Mouse (Mus musculus) hindbrain, embryonic 12.5 days (tissue): Measurements from ENCODE around the gene Gan. TPM values are rescaled to one million over a fixed set of nuclear protein-coding genes. Genes with fewer than 3 reads are reported as not detected.

Experiments used
- ATAC-seq: fragments of 200-750 bp; cut with Nextera tagmentation; 2 replicates; pipeline ENCODE4 v1.8.0; 2017; ENCODE audit warnings: moderate TSS enrichment; ENCODE audit not compliant: low FRiP score
- H3K27ac ChIP-seq: fragments of 300-500 bp; sonication (generic); 2 replicates; pipeline ENCODE4 v1.5.1; 2016; ENCODE audit warnings: mild to moderate bottlenecking
- H3K27me3 ChIP-seq: fragments of 300-500 bp; sonication (generic); 2 replicates; pipeline ENCODE4 v1.6.1; 2016; ENCODE audit warnings: mild to moderate bottlenecking
- H3K36me3 ChIP-seq: fragments of 300-500 bp; sonication (generic); 2 replicates; pipeline ENCODE4 v1.6.1; 2016; ENCODE audit warnings: mild to moderate bottlenecking
- H3K4me1 ChIP-seq: fragments of 300-500 bp; sonication (generic); 2 replicates; pipeline ENCODE4 v1.6.1; 2016
- H3K4me2 ChIP-seq: fragments of 300-500 bp; sonication (generic); replicated peaks from 2 replicates; pipeline ENCODE4 v1.6.1; 2016; ENCODE audit warnings: mild to moderate bottlenecking
- H3K4me3 ChIP-seq: fragments of 300-500 bp; sonication (generic); 2 replicates; pipeline ENCODE4 v1.5.1; 2016; ENCODE audit warnings: mild to moderate bottlenecking
- H3K9ac ChIP-seq: fragments of 300-500 bp; sonication (generic); 2 replicates; pipeline ENCODE4 v1.6.1; 2016; ENCODE audit warnings: mild to moderate bottlenecking, moderate library complexity
- H3K9me3 ChIP-seq: fragments of 300-500 bp; sonication (generic); replicated peaks from 2 replicates; pipeline ENCODE4 v1.6.1; 2016; ENCODE audit warnings: mild to moderate bottlenecking
- WGBS: fragments of 180-500 bp; shearing (Covaris S2); methylation state at CpG from one replicate; pipeline ENCODE4 v1.1.7; 2016; 5-methylcytosine and 5-hydroxymethylcytosine counted together
- polyA plus RNA-seq: library from polyadenylated mRNA; unstranded; fragments of >200 nt; fragmentation: Nextera tagmentation; extraction: Ambion mirVana; gene quantifications from 2 replicates; pipeline ENCODE4 v1.2.1, GENCODE M21; 2016

The Gan gene
- 3.1 and 3.6 TPM in 2 replicates for polyA plus RNA-seq

GRCm38 (mm10) chr8:117158135-117158761 is at the start of gene Gan:
TSS of gene Gan (plus strand) at chr8:117158135.
- Histone ChIP-seq H3K27me3 (no peaks in the 10 kb centered on the region), H3K4me1 (peaks cover 37% of the 10 kb centered on the region), H3K36me3 (no peaks in the 10 kb centered on the region), H3K4me2 (peak within 1 kb of the TSS; percentile 93), H3K27ac (peak within 1 kb of the TSS; percentile 84), H3K9ac (peak within 1 kb of the TSS; percentile 89), H3K4me3 (peak within 1 kb of the TSS; percentile 94), H3K9me3 (no peaks in the 10 kb centered on the region)
- peak; percentile 78 for ATAC-seq
- under 1% methylated on average over 65 of the region's 65 CpGs for WGBS

- 91% methylated on average over 19 of the region's 19 CpGs for WGBS
- no peak overlapping the region for H3K9ac ChIP-seq
- no peak overlapping the region for H3K4me2 ChIP-seq
- no peak overlapping the region for H3K4me3 ChIP-seq
- H3K36me3 ChIP-seq = no peaks in the 10 kb centered on the region
- ATAC-seq = no peak
- H3K4me1 ChIP-seq = no peaks in the 10 kb centered on the region
- no peak overlapping the region for H3K27ac ChIP-seq
- no peaks in the 10 kb centered on the region for H3K9me3 ChIP-seq
- H3K27me3 ChIP-seq = no peaks in the 10 kb centered on the region
Measured at GRCm38 (mm10) chr8:117109018-117109711, 48.8 kb upstream of the Gan start.

- WGBS = 55% methylated on average over 16 of the region's 16 CpGs
- Histone ChIP-seq H3K9ac (no peak overlapping the region), H3K27me3 (no peaks in the 10 kb centered on the region), H3K27ac (no peak overlapping the region), H3K4me1 (no peaks in the 10 kb centered on the region), H3K9me3 (no peaks in the 10 kb centered on the region), H3K36me3 (no peaks in the 10 kb centered on the region), H3K4me3 (no peak overlapping the region), H3K4me2 (no peak overlapping the region)
- no peak for ATAC-seq
Measured at GRCm38 (mm10) chr8:117109801-117110390, 48.0 kb upstream of the Gan start.

DNA sequence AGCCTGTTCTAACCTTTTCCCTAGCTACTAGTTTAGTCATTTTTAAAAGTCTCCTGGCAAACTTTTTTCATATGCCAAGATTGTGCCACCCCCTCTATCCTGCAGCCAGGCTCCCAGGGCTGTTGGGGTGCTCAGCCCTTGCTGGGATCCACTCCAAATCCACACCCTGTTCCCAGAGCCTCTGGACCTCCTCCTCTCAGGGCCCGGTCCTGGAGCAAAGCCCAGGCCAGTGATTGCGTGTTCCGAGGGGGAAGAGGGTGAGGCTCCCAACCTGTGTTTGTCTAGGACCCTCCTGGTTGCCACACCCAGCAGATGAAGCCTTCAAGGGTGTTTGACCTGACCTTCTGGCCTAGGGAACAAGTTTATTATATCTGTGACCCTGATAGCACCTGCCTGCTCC is 46.3 kb upstream of the Gan start:
- Histone ChIP-seq H3K9ac (no peak overlapping the region), H3K4me1 (peaks cover 5% of the 10 kb centered on the region), H3K36me3 (no peaks in the 10 kb centered on the region), H3K9me3 (no peaks in the 10 kb centered on the region), H3K4me3 (no peak overlapping the region), H3K4me2 (no peak overlapping the region), H3K27ac (no peak overlapping the region), H3K27me3 (no peaks in the 10 kb centered on the region)
- no peak for ATAC-seq
- WGBS = 89% methylated on average over 3 of the region's 3 CpGs

- H3K9me3 ChIP-seq = no peaks in the 10 kb centered on the region
- H3K9ac ChIP-seq = no peak overlapping the region
- WGBS = 72% methylated on average over 8 of the region's 8 CpGs
- H3K4me3 ChIP-seq = no peak overlapping the region
- no peaks in the 10 kb centered on the region for H3K36me3 ChIP-seq
- no peak overlapping the region for H3K4me2 ChIP-seq
- no peak overlapping the region for H3K27ac ChIP-seq
- no peaks in the 10 kb centered on the region for H3K27me3 ChIP-seq
- H3K4me1 ChIP-seq = peaks cover 5% of the 10 kb centered on the region
- ATAC-seq = no peak
Measured at GRCm38 (mm10) chr8:117112261-117112660, 45.7 kb upstream of the Gan start.

GRCm38 (mm10) chr8:117115094-117115493 is 42.8 kb upstream of the Gan start:
- no peak overlapping the region; the same call in 1 of the 2 replicates for H3K4me2 ChIP-seq
- 42% methylated on average over 6 of the region's 6 CpGs for WGBS
- H3K27me3 ChIP-seq = no peaks in the 10 kb centered on the region
- no peak overlapping the region for H3K4me3 ChIP-seq
- H3K9me3 ChIP-seq = no peaks in the 10 kb centered on the region
- no peak overlapping the region for H3K27ac ChIP-seq
- H3K4me1 ChIP-seq = peaks cover 5% of the 10 kb centered on the region
- no peak overlapping the region for H3K9ac ChIP-seq
- no peaks in the 10 kb centered on the region for H3K36me3 ChIP-seq
- ATAC-seq = no peak

DNA sequence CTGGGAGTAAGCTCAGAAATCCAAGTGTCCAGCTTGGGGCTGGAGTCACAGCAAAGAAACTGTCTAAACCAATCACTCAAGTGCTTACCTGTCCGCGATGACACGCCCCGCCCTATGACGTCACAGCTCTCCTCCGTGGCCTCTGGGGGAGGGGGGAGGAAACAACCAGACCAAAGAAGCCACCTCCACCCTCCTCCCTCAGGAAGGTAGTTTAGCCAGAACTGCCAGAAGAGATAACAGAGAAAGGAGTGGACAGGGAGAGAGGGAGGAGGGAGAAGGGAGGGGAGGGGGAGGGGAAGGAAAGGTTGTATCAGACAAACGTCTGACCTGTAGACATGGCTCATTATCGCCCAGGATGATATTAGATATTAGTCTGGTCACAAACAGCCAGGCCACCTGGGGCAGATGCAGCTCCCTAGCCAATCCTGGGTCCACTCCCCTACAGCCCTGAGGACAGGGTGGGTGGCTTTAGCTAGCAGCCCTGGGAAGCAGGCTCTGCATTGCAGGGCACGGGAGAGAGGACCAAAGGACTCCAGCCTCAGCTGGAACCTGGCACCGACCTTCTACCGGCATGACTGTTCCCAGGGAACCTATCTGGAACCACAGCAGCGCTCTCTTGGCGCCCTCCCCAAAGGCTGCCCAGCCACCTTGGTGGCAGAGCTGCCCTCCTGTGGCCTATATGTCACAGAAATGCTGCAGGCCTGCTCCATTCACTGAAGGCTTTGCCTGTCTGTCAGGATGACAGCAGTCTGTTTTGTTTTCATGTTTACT is 42.1 kb upstream of the Gan start:
- 12% methylated on average over 13 of the region's 13 CpGs for WGBS
- Histone ChIP-seq H3K4me1 (peaks cover 5% of the 10 kb centered on the region), H3K4me2 (peak overlapping the region; percentile 36), H3K9ac (no peak overlapping the region), H3K9me3 (no peaks in the 10 kb centered on the region), H3K36me3 (no peaks in the 10 kb centered on the region), H3K27ac (no peak overlapping the region), H3K27me3 (no peaks in the 10 kb centered on the region), H3K4me3 (peak overlapping the region; percentile 4; the same call in 1 of the 2 replicates)
- ATAC-seq = no peak

GRCm38 (mm10) chr8:117116534-117116933 is 41.4 kb upstream of the Gan start:
- ATAC-seq = no peak
- WGBS = 75% methylated on average over 7 of the region's 7 CpGs
- H3K36me3 ChIP-seq = no peaks in the 10 kb centered on the region

GRCm38 (mm10) chr8:117118409-117118808 is 39.5 kb upstream of the Gan start:
- WGBS = 91% methylated on average over 9 of the region's 9 CpGs
- no peak overlapping the region for H3K9ac ChIP-seq
- no peak overlapping the region for H3K4me3 ChIP-seq
- no peak overlapping the region for H3K4me2 ChIP-seq
- no peak for ATAC-seq
- H3K27me3 ChIP-seq = no peaks in the 10 kb centered on the region
- no peaks in the 10 kb centered on the region for H3K9me3 ChIP-seq
- no peak overlapping the region for H3K27ac ChIP-seq
- peaks cover 5% of the 10 kb centered on the region for H3K4me1 ChIP-seq
- H3K36me3 ChIP-seq = no peaks in the 10 kb centered on the region

More at GRCm38 (mm10) chr8:117116534-117116933, 41.4 kb upstream of the Gan start:
- no peak overlapping the region for H3K27ac ChIP-seq
- H3K27me3 ChIP-seq = no peaks in the 10 kb centered on the region
- H3K9me3 ChIP-seq = no peaks in the 10 kb centered on the region
- H3K4me1 ChIP-seq = peaks cover 5% of the 10 kb centered on the region
- H3K4me3 ChIP-seq = no peak overlapping the region
- no peak overlapping the region for H3K9ac ChIP-seq
- H3K4me2 ChIP-seq = no peak overlapping the region

- Histone ChIP-seq H3K4me1 (no peaks in the 10 kb centered on the region), H3K36me3 (no peaks in the 10 kb centered on the region), H3K9me3 (no peaks in the 10 kb centered on the region), H3K27me3 (no peaks in the 10 kb centered on the region), H3K4me2 (no peak overlapping the region), H3K4me3 (no peak overlapping the region), H3K9ac (no peak overlapping the region), H3K27ac (no peak overlapping the region)
- ATAC-seq = no peak
- WGBS = 67% methylated on average over 8 of the region's 8 CpGs
Measured at GRCm38 (mm10) chr8:117121277-117121676, 36.7 kb upstream of the Gan start.

DNA sequence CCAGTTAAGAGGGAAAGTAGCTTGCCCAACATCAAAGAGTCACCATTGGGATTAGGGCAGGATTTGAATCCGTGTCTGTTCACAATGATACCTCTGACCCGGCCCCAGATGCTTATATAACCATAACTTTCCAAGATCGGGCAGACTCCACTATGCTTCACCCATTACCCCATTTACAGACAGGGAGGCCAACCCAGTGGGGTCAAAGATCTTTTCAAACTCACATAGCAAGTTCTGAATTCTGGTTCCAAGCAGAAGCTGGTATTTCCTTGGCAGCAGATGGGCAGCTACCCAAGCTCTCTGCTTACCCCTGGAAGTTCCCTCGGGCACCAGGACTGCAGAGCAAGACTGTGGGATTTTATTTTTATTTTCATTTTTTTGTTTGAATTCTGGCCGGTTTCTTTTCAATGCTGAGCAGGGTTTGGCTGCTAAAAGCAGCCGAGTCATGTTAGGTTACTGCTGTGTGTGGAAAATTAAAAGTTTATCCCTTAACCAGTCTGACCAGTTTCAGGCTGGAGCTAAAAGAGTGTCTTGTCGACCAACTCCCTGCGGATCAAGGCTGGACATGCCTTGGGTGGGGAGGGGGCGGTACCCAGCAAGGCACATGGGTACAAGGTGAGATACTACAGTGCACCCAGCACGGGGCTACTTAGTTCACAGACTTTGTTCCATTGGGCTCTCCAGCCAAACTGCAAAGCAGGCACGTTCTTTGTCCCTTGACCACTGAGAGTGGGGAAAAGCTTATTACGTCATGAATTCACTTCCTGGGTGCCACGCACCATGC is 33.9 kb upstream of the Gan start:
- Histone ChIP-seq H3K4me1 (no peaks in the 10 kb centered on the region), H3K36me3 (no peaks in the 10 kb centered on the region), H3K27me3 (no peaks in the 10 kb centered on the region), H3K9me3 (no peaks in the 10 kb centered on the region), H3K27ac (no peak overlapping the region), H3K4me2 (no peak overlapping the region), H3K9ac (no peak overlapping the region), H3K4me3 (no peak overlapping the region)
- WGBS = 76% methylated on average over 13 of the region's 13 CpGs
- ATAC-seq = no peak
